Mouse (Mus musculus): Measurements from ENCODE around the gene Tmem184b. TPM values are rescaled to one million over a fixed set of nuclear protein-coding genes. Genes with fewer than 3 reads are reported as not detected.
A peak's percentile ranks its signal among the peaks of the same experiment; 100 is the strongest.

Gene Tmem184b
- polyA plus RNA-seq, 1 experiment from 2014 or later = 43.1 TPM

MicroRNAs within 50 kb of the gene (microRNA counts, 519-probe panel; counts per million panel counts)
- microRNA mmu-miR-1943 = 1,909 counts per million, percentile 37 among the panel's probes with 10 or more counts

Small RNAs within 50 kb of the gene (microRNA-seq; reads per million reads assigned to microRNA genes)
- gene Mir1943 = 0.69 reads per million

Other genes with a start within 250 kb of the Tmem184b start
- 11.6 and 13.4 TPM in 2 replicates for gene Sox10, start 238.3 kb downstream of the Tmem184b start, polyA plus RNA-seq (2015; fragmentation: Nextera tagmentation; extraction: Ambion mirVana)
- 89.9 and 99.7 TPM in 2 replicates for gene Pick1, start 174.4 kb downstream of the Tmem184b start, polyA plus RNA-seq (2015; fragmentation: Nextera tagmentation; extraction: Ambion mirVana)
- 1.3 and 1.5 TPM in 2 replicates for gene Gm49486, start 174.2 kb downstream of the Tmem184b start, polyA plus RNA-seq (2015; fragmentation: Nextera tagmentation; extraction: Ambion mirVana)
- 0.27 and 0.40 TPM in 2 replicates for gene Slc16a8, start 148.8 kb downstream of the Tmem184b start, polyA plus RNA-seq (2015; fragmentation: Nextera tagmentation; extraction: Ambion mirVana)
- 2.0 and 4.0 TPM in 2 replicates for gene Baiap2l2, start 118.0 kb downstream of the Tmem184b start, polyA plus RNA-seq (2015; fragmentation: Nextera tagmentation; extraction: Ambion mirVana)
- gene Pla2g6, start 75.2 kb downstream of the Tmem184b start, polyA plus RNA-seq (2015; fragmentation: Nextera tagmentation; extraction: Ambion mirVana) = 26.1 and 27.9 TPM in 2 replicates
- gene Maff, start 56.9 kb downstream of the Tmem184b start, polyA plus RNA-seq (2015; fragmentation: Nextera tagmentation; extraction: Ambion mirVana) = 0.81 and 1.7 TPM in 2 replicates
- 178 and 216 TPM in 2 replicates for gene Csnk1e, start 52.0 kb upstream of the Tmem184b start, polyA plus RNA-seq (2015; fragmentation: Nextera tagmentation; extraction: Ambion mirVana)
- not detected in 2 replicates for gene Kcnj4, start 101.7 kb upstream of the Tmem184b start, polyA plus RNA-seq (2015; fragmentation: Nextera tagmentation; extraction: Ambion mirVana)
- 18.5 and 23.9 TPM in 2 replicates for gene Kdelr3, start 112.8 kb upstream of the Tmem184b start, polyA plus RNA-seq (2015; fragmentation: Nextera tagmentation; extraction: Ambion mirVana)
- 47.9 and 49.6 TPM in 2 replicates for gene Ddx17, start 143.2 kb upstream of the Tmem184b start, polyA plus RNA-seq (2015; fragmentation: Nextera tagmentation; extraction: Ambion mirVana)
- gene Dmc1, start 201.5 kb upstream of the Tmem184b start, polyA plus RNA-seq (2015; fragmentation: Nextera tagmentation; extraction: Ambion mirVana) = 1.0 and 1.8 TPM in 2 replicates